Mouse (Mus musculus): ENCODE results near the gene Gm20708.
"Not testable (repeated sequence)": the region's sequence is repeated elsewhere in the genome, so short reads cannot be mapped to it uniquely, and the experiment has no call there.

Gene Gm20708

DNA sequence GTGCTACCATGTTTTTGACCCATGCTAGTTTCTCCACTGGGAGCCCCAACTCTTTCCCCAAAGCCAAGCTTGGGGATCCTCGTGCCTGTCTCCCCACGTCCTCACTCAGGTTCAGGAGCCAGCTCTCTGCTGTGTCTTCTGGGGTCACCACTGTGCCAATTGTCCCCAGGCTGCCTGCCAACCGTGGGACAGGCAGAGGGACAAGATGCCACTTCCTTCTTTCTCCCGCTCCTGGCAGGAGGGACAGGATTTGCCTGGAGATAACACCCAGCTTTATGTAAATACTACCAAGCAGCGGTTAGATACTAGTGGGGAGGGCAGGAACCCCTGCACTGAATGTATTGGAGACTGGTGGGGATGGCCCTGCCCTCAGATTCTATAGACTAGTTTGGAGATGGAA, 4.4 kb downstream of the Gm20708 start:
- no peak for DNase-seq (ENCODE audit: low spot score)

DNA sequence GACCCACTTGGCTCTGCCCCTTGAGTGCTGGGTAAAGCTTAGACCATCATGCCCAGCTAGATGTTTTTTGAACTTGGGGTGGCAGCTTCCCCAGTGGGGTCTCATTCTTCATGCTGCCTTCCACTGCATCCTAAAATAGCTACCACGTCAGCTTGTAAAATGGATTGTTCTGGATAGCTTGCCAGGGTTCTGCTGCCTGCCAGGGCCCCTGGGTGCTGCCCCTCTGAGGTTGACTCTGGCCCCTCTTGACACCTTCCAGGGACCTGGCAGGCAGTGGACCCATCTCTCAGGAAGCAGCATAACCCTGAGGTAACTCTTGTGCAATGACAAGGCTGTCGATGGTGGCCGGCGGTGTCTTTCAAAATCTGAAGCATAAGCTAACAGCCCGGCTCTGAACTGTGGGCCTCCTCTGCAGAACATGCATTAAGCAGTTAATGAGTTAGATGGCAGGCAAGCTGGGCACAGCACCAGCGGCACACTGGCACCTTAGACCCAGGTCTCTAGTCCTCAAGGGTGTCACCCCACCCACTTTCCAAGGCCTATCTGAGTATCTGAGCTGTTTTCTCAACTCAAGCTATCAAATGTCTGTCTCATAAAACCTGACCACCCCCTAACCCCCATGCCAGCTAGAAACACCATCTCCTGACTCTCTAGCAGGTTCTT, 5.4 kb downstream of the Gm20708 start:
- DNase-seq (ENCODE audit: low spot score): no peak

DNA sequence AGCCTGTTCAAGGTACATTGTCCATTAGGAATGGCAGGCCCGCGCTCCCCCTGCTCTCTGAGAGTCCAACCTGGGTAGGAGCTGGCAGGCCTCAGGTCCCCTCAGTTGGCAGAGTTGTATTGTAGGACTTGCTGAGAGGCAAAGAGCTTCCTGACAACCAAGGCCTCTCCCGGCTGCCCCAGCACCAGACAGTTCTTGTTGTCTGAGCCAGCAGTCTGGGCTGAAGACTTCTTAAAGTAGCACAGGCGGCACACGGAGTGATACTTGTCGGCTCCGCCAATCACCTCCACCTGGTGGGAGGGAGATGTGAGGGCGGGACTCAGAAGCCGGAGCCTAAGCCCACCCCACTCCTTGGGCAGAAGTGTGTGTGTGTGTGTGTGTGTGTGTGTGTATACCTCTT, 6.4 kb downstream of the Gm20708 start:
- not testable (repeated sequence) for DNase-seq (ENCODE audit: low spot score)

DNA sequence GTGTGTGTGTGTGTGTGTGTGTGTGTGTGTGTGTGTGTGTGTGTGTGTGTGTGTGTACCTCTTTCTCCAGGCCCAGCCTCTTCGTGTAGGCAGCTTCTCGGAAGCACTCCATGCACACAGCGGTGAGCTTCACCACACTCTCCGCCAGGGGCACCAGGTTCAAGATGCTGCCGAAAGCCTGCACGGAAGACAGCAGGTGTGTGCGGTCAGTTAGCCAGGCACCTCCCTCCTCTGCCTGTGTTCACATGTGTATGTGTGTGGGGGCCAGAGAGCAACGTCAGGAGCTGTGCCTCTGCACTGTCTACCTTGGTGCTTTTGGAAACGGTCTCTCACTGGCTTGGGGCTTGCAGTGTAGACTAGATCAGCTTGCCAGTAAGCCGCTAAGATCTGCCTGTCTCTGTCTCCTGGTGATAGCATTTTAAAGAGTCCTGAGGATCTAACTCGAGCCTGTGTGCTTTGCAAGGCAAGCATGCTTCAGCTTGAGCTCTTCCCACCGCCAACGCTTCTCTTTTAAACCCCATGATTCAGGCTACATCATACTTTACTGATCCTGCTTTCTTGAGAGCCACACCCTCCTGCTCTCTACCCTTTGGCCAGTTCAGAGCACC, 7.0 kb downstream of the Gm20708 start:
- no peak for DNase-seq (ENCODE audit: low spot score)

DNA sequence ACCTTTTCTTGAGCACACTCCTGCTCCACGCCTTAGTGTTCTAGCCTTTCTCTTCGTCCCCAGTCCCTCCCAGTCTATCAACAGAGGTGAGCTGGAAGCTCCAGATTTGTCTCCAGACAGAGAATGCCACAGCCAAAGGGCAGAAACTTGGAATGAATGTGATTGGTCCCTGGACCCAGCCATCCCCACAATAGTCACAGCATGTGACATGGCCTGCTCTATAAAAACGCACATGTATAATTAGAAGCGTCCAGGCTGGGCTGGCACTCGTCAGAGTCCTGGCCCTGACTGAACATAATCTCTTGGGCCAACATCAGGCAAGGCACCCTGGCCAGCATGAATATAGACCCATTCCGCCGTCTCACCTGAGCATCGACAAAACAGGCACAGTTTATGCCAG, 9.6 kb downstream of the Gm20708 start:
- no peak for DNase-seq (ENCODE audit: low spot score)

DNA sequence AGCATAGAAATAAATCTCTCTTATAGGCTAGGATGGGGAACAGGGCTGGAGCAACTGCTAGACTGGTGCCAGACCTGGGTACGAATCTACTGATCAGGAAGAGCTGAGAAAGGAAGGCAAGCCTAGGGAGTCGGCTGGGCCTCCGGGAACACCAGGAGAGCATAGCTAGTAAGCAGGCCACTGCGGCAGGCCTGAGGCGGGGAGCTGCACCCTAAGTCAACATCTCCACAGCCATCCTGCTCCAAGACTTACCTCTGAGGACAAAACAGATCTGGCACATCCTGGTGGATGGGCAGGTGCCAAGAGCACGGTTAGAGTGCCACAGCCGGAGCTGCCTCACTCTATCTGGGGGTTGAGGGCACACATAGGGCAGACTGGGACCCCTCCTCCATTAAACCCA, 10.7 kb downstream of the Gm20708 start:
- DNase-seq (ENCODE audit: low spot score): no peak

DNA sequence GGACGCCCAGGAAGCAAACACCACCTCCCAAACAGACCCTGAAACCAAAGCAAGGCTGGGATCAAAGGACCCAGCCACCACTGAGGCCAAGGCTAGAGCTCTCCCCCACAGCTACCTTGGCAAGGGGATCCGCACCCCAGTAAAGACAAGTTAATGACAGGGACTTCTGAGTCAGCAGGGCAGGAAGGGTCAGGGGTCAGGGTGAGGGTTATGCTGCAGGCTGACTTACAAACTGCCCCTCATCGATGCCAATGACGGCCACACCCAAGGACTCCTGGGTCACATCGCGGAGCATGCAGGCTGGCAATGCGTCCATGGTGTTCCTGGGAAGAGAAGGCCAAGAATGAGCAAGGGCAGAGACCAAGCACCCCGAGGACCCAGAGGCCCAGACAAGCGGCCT, 12.4 kb downstream of the Gm20708 start:
- DNase-seq (ENCODE audit: low spot score): no peak

DNA sequence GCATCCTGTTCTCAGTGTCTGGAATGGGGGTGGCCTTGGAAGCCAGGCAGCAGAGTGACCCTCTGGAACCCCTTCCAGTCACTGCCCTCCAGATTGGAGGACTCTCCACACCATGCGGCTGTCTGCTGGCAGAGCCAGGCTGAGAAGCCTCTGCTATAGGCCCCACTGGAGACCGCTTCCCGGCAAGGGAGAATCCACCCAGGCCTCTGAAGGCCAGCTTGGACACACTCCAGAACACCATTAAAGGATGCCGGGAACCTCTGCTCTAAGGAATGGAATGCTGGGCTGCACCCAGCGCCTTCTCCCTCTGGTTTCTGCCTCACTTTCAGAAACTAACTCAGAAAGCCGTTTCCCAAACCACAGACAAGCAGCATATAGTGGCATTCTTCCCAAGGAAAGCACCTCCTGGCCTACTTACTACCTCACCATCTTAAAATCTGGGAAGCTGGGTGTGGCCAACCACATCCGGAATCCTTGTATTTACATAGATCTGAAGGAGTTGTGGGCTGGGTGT, 13.3 kb downstream of the Gm20708 start:
- no peak for DNase-seq (ENCODE audit: low spot score)

DNA sequence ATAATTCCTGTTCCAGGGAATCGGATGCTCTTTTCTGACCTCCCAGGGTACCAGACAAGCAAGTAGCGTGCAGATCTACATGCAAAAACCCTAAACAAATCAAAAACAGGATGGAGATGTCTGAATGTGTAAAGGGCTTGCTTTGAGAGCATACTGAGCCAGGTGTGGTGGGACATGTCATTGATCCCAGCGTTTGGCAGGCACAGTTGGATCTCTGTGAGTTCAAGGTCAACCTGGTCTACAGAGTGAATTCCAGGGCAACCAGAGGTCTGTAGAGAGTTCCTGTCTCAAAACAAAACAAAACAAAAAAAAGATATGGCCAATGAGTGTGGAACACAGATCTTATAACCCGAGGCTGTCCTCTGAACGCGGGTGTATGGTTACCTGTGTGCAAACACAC, 13.9 kb downstream of the Gm20708 start:
- no peak for DNase-seq (ENCODE audit: low spot score)

DNA sequence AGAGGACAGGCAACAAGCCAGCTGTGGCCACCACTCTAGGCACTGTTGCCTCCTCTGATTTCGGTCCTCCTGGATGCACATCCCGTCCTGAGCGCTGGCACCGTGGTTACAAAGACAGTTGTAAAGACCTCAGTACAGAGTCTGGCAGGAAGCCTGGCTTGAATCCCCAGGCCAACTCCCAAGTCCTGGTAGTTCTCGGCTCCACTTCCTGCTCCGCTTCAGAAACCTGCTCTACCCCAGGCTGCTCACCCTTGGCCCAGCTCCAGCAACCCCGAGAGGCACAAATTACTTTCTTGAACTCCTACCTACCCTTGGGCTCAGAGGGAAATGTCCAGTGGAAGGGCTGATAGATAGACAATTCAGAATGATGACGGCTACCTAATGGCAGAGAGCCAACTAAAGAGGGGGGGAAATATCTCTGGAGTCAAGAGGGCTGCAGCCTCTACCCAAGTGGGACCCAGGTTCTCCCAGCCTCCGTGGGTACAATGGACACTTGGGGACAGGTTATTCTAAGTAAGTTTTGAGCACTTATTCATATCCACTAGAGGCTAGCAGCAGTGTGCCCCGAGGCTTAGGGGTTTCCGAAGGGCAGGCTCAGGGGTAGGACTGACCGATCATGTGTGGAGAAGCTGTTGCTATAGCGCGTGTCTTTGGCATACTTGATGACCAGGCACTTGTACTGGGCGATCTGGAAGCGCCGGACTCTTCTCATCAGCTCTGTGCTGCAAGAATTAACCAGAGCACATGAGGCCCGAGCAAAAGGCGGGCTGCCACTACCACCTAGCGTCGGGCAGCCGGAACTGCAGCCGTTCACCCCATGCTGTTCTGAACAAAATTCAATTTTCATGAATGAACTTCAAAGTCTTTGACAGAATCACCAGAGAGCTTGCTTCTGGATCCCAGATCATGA, 14.8 kb downstream of the Gm20708 start:
- peak; percentile 81 for DNase-seq (ENCODE audit: low spot score)

DNA sequence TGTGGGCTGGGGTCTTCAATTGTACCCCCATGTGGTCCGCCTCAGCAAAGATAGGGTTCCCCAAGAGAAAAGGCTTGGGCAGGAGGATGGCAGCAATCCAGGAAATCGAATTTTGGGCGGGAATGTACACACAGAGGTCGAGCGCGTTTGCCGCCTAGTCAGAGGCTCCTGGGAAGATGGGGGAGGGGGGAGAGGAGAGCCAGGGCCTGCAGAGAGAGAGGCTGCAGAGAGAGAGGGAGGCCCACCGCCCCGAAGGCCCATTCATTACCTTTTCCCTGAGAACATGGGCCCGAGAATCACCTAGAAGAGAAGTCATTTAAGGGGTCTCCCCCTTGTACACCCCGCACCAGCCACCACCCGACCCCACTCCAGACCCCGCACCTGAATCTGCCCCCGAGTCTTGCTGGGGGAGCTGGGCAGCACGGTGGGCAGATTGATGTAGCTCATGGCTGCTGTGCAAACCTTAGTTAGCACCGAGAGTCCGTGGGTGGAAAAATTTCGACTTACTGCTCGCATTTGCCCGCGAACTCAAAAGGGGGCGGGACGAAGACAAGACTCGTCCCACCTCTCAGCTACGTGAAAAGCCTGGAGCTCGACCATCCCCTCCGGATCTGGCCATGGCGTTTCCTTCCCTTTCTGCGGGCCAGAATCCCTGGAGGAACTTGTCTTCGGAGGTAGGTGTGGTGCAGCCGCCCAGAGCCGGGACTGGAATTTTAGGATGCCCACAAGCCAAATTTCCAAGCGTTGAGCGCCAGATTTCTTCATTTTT, 16.0 kb downstream of the Gm20708 start, which contains the start of the genes Afmid and Tk1:
TSS of gene Afmid (plus strand) at position 592 of the 769 bp plus-strand sequence.
TSS of gene Tk1 (minus strand) at position 760 of the 769 bp plus-strand sequence.
- DNase-seq (ENCODE audit: low spot score): peak; percentile 90

DNA sequence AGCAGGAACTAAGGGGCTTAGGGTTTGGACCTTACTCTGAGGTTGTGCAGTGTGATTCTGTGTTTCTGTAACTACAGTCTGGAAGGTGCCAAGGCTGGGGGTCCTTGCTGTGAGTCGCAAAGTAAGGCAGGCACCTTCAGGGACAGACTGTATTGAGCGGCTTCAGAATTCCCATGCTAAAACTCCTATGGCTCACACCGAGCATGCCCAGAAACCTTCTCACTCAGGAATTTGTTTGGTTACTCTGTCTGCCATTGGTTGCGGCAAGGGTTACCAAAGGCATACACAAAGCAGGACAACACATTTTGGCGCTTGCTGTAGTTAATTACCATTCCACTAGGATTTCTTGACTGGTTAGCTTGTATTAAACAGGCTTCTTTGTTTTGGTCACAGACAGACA, 16.7 kb downstream of the Gm20708 start:
- peak; percentile 49 for DNase-seq (ENCODE audit: low spot score)

DNA sequence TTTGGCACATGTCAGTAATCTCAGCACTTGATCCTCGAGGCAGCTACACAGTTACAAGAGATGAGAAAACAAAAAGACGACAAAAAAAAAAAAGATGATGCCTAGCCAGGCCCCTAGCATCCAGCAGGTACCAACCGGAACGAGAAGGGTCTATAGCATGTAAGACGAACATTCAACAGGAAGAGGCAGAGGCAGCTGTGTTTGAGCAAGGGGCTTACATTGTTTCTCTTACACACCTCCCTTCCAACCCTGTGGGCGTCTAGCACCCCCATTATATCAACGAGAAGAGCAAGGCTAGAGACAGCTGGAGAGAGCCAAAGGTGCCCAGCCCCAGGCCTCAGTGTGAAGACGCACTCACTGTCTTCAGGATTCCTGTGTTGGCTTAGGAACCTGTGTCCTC, 17.4 kb downstream of the Gm20708 start:
- no peak for DNase-seq (ENCODE audit: low spot score)

DNA sequence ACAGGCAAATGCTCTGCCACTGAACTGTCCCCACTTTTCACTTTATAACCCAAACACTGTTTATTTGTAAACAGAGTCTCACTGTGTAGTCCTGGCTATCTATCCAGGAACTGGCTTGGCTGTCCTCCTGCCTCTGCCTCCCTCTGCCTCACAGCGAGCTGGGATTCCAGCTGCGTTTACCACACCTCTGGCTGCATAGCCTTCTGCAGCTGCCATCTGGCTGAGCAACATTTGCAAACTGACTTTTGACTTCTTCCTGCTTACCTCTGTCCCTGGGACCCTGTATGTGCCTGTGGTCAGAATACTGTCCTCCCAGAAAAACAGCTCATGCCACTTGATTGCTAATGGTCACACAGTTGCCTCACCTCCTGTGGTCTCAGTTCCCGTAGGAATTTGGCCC, 17.9 kb downstream of the Gm20708 start:
- DNase-seq (ENCODE audit: low spot score): no peak

DNA sequence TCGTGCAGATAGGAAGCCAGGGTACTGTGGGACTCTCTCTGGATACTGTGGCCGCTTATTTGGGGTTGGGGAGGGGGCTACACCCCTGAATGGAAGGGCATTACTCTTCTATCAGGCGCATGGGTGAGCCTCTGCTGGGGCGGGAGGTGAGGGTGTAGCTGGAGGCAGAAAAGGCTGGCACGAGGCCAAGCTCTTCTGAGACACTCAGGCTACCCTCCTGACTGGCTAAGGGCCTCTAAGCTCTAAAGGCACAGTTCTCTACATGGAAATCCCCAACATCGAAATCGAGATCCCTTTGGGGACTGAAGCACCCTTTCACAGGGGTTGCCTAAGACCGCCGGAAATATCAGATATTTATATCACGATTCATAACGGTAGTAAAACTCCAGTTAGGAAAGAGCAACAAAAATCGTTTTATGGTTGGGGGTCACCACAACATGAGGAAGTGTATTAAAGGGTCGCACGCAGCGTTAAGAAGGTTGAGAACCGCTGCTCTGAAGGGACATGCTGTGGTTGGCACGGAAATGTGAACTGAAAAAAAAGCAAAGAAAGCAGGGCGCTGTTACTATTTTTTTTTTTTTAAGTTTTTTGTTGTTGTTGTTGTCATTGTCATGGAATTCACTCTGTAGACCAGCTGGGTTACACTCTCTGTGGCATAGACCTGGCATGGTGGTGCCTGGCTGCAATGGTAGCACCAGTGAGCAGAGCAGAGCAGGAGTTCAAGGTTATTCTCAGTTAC, 18.9 kb downstream of the Gm20708 start:
- DNase-seq (ENCODE audit: low spot score): no peak

DNA sequence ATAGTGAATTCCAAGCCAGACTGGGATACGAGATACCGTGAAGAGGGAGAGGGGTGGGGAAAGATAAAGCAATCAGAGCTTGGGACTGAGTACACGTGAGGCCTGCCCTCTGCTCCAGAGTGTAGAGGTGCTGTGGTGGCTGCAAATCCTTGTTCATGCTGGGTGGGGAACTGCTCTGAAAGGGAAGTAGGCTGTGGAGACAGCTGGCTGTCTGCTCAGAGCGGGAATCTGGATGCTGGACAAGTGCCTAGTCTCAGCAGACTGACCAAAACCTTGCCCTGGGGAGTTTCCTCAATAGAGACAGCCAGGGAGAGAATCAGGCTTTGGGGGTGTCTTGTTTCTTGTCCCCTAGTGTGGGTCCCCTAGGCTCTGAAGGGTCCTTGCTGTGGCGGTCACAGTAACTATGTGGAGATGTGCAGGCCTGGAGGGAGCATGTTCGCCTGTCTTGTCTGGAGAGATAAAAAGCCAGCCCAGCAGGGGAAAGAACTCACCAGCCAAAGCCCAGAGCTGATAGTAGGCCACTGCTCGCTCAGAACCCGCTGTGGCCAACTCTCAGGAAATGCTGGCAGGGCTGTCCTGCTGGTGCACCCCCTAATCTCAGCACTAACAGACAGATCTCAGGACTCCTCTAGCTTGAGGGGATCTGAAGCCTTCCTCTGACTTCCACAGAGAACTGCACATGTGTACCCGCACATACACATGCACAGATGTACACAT, 19.6 kb downstream of the Gm20708 start:
- peak; percentile 68 for DNase-seq (ENCODE audit: low spot score)

DNA sequence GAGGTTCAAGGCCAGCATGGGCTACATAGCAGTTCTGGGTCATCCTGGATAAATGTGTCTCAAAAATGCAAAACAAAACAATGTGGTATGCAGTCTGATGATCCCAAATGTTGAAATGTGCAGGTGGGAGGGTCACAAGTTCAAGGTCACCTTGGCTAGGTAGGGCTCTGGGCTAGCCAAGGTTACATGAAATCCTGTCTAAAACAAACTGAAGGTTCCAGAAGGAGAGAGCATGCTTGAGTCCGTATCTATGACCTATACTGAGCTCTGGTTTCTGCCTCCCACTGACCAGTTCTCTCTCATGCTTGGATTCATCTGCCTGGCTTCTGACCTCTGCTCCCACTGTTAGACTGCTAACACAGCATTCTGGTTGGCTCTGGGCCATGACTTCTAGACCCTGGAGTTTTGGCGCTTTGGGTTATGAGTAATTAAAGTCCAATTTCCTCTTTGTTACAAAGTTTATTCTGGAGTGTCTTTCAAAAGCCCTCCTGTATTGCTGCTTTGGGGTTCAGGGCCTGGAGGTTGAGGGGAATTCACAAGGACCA, 20.3 kb downstream of the Gm20708 start:
- peak; percentile 72 for DNase-seq (ENCODE audit: low spot score)

DNA sequence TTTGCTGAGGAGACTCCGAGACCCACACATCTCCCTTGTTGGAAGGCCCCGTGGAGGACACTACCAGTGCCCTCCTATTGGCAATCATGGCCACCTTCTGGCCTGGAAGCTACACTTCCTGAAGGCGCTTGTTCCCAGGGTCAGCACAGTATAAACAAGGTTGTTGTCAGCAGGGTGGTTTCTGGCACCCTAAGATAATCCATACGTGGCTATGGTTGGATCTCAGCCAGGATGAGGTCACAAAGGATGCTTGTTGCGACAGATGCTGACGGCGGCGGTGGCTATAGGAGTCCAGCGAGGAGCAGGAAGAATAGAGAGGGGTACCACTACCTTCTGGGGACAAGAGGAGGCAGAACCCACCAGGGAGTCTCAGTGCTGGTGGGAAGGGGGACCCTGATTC, 20.9 kb downstream of the Gm20708 start:
- DNase-seq (ENCODE audit: low spot score): peak; percentile 68

DNA sequence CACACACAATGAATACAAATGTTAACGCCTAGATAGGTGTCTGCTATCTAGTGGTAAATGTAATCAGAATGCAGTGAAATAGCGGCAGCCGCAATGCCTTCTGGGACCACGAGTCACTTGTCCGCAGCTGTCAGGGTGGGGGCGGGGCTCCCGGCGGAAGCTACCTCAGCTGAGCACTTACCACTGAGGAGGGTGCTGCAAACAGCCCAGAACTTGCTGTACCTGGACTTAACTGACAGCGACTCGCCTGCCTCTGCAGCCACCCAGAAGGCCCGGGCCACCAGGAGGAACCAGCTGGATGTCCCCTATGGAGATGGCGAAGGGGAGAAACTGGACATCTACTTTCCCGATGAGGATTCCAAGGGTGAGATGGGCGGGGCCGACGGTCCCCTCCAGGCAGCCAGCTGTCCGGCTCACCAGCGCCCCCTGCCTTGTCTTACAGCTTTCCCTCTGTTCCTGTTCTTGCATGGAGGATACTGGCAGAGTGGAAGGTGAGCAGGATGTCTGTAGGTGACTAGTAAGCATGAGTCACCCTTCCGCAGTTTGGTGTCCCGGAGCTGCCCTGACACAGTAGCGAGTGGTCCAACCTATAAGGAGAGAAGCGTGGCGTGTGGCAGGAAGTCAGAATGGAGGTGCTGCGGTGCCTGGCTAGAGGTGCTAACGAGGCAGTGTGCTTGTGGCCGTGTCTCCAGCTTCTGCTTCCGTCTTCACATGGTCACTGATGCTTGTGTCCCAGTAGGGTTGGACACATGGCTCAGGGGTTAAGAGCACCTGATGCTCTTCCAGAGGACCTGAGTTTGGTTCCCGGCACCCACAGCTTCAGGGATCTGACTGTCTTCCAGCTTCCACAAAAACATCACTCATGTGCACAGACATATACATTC, 22.9 kb downstream of the Gm20708 start:
- peak; percentile 90 for DNase-seq (ENCODE audit: low spot score)
